Mouse (Mus musculus) CD4-positive, CD25-positive, alpha-beta regulatory T cell, adult 4 months (primary cell): ENCODE results near the gene Tmem41a. TPM values are rescaled to one million over a fixed set of nuclear protein-coding genes. Genes with fewer than 3 reads are reported as not detected.
"Not testable (repeated sequence)": the region's sequence is repeated elsewhere in the genome, so short reads cannot be mapped to it uniquely, and the experiment has no call there.

ENCODE experiments used
- ATAC-seq: one replicate; pipeline ENCODE4 v1.8.0; 2017
- polyA plus RNA-seq, 2 experiments: library from polyadenylated mRNA; unstranded; fragments of 100-300 nt; shearing (Covaris generic); gene quantifications; one replicate each; pipeline ENCODE4 v1.2.1; 2017

Gene Tmem41a
- polyA plus RNA-seq = 1 to 10 TPM; 3.0 to 4.7 TPM

DNA sequence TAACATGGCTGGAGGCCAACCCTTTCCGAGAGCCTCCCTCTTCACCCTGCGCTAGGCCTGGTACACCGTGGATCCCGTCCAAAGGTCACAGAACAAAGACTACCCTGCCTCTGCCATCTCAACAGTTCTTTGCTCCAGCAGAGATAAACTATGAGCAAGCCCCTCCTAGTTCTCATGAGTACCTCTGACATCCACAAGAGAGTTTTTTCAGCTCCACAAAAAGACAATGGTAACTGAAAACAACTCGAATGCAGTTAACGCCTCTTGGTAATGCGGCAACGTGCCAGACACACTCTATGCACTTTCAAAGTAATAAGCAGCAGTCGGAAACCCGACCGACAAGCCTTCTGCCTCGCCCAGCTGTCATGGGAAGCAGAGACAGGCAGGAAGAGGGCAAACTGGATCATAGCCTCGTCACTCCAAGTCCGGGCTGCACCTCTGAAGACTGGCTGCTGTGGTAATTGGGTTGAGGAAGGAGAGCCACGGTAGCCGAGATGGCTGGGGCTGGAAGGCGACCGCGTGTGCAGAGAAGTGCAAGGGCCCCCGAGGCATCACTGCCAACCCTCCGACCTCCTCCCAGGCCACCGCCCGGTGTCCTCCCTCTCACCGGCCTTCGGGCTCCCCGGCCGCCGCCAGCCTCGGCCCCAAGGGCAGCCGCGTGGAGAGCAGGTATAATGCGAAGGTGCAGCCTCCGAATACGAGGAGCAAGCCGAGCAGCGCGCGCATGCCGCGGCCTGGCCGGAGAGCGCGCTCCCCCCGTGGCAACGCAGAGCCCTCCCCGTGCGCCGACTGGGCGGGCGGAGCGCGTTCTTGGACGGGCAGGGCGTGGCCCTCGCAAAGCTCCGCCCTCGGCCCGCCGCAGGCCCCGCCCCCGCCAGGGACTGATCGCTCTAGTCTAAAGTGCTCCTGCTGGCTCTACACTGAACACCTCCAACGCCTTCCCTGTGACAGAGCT is at the start of gene Tmem41a:
TSS of gene Tmem41a (minus strand) at position 792 of the 955 bp plus-strand sequence.
- peak; percentile 96 for ATAC-seq

DNA sequence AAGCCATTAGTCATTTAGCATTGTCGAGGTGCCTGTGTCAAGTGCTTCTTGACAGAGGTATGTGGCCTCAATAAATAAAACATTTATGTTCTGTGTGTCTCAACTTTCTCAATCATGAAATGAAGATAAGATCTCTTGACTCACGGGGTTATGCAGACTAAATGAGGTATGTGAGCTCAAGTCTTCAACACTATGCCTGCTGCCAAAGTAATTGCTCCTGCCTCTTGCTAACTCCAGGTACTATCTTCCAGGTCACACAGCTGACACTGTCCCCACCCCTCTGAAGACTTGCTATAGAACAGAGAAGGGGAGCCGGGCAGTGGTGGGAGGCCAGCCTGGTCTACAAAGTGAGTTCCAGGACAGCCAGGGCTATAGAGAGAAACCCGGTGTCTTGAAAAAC is 49.0 kb upstream of the Tmem41a start:
- ATAC-seq = no peak

DNA sequence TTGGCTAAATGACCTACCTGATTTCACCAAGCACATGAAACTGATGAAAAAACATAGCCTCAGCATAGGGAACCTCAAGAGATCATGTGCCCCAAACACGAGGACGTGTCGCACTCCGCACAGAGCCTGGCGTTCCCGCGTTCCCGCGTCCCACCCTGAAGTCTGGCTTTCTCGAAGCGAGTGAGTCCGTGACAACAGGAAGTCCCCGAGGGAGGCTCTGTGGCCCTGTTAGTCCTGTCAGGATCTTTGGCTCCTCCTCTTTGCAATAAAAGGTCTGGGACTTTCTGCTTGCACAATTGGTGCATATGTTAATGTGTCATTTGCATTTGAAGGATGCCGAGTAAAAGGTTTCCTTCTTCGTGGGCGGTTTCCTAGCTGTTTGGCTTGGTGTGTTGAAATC is 48.0 kb upstream of the Tmem41a start, which contains the start of gene Liph:
TSS of gene Liph (minus strand) at position 360 of the 400 bp plus-strand sequence.
- ATAC-seq = peak; percentile 78

DNA sequence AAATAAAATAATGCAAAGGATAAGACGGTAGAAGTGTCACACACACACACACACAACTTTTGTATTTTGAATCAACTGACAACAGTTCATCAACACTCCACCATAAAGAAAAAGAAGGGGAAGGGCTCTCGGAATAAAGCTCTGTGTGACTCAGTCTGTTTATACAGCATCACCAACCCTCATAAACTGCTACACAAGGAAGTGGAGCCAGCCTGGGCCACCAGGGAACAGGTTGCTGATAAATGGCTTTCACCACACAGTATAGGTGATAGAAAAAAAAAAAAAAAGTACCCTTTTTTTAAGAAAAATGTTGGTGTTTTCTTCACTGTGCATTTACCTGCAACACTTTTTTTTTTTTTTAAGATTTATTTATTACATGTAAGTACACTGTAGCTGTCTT is 44.4 kb upstream of the Tmem41a start:
- no peak for ATAC-seq

DNA sequence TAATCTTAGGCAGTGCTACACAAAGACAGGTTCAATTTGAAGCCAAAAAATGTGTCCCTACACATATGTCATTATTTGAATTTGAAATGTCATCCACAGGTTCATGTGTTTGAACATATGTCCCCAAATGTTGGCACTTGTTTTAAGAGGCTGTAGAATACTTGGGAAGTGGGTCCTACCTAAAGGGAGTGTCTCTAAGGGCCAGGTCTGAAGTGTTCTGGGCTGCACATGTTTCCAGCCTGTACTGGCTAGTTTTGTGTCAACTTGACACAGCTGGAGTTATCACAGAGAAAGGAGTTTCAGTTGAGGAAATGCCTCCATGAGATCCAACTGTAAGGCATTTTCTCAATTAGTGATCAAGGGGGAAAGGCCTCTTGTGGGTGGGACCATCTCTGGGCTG is 43.5 kb upstream of the Tmem41a start:
- ATAC-seq = not testable (repeated sequence)

DNA sequence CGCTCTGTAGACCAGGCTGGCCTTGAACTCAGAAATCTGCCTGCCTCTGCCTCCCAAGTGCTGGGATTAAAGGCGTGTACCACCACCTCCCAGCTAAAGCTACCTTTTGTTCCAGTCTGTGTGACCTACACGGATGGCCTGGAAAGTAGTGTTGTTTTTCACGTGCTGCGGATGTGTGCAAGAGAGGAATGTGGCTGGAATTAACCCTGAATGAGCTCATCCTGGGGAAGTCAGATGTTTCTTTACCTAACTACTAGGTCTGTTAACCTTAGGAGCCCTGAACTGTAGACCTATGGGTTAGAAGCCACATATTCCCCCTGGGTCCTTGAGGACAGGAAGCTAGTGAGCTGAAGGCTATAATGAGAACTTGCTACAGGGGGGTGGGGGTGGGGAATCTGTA is 40.6 kb upstream of the Tmem41a start:
- no peak for ATAC-seq

DNA sequence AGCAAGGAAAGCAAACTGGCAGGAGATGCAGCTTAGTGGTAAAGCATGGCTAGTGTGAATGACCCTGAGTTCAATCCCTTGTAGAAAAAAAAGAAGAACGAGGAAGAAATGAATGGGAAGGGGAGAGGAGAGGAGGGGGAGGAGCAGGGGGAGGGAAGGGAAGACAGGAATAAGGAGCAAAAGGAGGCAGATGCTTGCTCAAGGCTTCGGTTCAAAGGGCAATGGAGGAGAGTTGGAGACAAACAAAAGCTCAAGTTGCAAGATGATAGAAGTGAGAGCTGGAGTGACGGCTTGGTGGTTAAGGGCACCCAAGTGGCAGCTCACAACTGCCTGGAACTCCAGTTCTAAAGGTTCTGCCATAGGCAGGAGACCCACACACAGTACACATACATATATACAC is 38.8 kb upstream of the Tmem41a start:
- ATAC-seq = no peak

DNA sequence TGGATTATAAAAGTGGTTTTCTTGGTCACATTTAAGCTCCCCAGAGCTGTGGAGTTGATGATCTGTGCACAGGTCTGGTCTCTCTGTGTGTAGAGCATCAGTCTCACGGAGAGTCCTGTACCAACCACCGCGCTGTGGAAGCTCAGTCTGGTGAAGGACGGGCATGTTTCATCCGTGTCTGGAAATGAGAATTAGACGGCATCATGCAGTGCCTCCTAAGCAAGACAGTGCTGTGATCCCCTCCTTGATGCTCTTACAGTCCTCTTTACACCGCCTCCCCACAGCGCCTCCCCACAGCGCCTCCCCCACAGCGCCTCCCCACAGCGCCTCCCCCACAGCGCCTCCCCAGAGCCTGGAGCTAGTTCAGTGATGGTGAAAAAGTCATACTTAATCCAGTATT is 36.7 kb upstream of the Tmem41a start:
- ATAC-seq = no peak

DNA sequence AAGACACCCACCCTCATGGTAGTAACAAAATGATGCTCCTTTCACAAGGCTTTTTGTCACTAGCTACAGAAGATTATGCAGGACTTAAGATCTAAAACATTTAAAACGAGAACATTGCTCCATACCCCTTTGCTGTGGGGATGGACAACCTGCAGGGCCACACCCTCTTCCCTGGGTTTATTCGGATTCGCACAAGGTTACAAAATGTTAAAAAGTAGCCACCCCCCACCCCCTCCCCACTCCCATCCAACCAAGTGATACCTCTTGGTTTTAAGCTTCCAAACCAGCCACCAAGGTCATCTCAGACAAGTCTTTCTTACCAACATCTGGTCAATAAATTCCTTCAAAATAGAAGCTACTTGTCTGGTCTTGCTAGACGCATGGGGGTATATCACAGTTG is 36.2 kb upstream of the Tmem41a start:
- no peak for ATAC-seq

DNA sequence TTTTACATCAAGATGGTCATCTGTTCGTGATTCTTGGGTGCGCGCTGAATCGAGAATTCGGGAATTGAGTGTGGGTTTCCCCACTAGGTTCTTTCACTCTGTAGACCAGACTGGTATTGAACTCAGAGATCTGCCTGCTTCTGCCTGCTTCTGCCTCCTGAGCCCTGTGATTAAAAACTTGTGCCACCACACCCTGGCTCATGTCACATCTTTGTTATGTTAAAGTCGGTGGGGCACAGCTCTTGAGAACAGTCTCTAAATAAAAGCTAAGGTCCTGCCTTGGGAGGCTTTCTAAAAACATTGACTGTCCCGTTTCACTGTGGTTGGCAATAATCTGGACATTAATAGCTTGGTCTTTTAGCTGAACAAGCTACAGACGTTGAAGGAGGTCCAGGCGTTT is 35.8 kb upstream of the Tmem41a start:
- ATAC-seq = no peak

DNA sequence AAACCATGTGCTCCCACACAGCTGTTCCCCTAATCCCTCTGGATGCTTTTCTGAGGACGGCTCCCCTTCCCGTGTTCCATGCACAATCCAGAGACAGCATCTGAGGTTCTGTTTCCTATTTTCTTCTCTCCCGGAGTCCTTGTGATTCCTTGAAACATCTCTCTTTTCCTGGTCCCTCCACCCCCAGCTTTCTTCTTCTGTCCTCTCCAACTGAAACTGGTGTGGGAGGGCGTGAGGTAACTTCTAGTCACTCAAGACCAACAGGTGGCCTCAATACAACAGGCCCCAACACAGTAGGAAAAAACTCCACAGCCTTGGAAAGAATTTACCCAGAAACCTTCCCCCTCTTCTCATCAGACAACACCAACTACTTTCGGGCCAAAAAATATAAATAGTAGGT is 30.0 kb upstream of the Tmem41a start:
- ATAC-seq = no peak

DNA sequence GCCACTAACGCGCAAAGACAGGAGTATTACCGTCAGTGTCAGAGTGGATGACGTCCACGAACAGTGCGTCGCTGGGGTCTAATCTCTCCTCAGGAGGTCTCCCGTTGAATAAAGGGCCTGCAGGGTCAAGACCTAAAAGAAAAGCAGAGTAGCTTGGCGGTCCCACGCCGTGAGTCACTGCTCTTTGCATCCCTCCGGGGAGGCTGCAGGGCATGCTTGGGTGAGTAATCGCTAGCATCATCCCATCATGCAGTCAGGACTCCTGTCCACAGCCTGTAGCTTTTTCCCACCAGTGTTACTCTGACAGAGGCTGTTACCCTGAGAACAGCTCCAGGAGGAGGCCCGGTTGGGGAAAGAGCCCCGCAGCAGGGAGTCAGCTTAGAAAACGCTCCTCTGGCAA is 28.9 kb upstream of the Tmem41a start:
- ATAC-seq = no peak

DNA sequence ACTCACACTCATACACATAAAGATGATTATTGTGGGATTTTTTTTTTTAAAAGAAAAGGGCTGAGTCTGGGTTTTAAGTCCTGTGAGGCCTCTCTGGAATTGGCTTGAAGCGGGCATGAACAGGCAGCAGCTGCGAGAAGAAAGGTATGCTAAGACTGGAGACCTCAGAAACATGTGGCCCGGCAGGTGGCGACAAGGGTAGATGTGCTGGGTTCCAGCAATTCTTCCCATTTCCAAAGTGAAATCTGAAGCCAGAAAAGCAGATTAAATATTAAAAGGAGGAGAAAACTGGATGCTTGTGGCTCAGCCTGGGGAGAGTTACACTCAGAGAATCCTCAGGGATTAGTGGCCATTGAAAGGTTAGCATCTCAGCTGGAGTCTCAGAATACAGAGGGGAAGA is 24.1 kb upstream of the Tmem41a start:
- ATAC-seq = no peak

DNA sequence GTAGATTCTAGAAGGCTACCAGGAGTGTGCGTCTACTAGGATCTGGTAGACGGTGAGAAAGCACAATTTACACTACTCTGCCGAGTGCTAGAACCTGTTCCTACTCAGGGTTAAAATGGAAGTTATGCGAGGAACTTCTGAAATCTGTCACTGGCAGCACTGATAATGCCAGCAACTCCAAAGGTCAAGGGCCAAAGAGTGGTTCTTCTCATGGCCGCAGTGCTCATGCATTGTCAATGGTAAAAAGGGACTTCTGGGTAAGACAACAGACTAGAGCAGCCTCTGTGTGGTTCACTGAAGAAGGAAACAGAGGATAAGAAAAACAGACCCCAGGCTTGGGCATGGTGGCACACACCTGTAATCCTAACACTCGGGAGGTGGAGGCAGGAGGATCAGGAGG is 23.2 kb upstream of the Tmem41a start:
- no peak for ATAC-seq

DNA sequence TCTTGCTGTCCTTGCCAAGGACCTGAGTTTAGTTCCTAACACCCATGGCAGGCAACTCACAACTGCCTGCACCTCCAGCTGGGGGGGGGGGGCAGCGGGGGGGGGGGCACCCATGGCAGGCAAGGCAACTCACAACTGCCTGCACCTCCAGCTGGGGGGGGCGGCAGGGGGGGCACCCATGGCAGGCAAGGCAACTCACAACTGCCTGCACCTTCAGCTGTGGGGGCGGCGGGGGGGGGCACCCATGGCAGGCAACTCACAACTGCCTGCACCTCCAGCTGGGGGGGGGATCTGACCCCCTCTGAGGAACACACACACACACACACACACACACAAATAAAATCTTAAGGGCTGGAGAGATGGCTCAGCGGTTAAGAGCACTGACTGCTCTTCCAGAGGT is 22.5 kb upstream of the Tmem41a start:
- ATAC-seq = no peak

DNA sequence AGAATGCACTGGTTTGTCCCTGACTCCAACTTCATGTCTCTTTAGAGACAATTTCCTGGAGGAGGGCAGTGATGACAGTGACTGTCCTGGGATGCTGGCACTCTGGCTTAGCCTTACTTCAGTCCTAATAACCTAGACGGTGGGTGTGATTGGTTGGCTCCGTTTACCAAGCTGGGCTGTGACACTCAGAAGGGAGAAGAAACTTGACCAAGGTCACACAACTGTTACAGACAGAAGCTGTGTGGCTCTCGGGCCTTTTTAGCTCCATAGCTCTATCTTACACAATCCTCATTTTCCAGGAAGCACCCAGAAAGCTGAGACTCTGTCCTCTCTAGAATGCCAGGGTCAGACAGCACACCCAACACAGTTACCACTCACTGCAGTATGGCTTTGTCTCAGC is 18.2 kb upstream of the Tmem41a start:
- ATAC-seq = no peak

DNA sequence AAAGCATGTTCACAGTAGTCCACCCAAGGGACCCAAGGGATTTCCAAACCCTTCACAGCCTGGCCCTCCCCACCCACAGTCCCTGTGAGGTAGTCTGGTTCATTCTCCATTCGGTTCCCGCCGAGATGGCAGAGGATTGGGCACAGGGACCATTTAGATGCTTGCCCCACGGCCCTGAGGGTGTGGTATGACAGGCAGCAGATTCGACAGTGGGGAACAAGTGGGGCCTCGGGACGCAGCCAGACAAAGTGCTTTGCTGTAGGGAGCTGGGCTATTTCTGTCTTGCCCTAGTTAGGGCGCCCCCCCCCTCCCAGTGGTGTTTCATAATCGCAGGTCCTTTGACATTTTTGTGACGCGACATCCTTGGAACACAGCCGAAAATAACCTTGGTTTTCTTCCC is 8.2 kb upstream of the Tmem41a start:
- ATAC-seq = no peak

DNA sequence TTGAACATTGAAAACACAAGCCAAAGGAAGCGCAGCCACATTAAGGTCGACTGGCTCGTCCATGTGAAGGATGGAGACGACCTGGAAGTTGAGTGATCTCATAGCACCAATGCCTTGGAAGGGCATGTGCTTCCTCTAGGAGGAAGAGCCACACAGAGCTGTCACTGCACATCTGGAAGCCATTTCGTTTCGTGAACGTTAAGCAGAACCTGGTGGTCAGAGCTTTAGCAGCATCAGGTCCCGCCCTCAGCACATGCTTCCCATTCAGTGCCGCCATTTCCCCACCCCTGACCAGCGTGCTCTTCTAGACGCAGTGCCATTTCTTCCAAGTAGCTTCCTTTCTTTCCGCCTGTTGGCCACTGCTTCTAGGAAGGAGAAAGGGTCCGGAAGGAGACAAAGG is 18.9 kb downstream of the Tmem41a start:
- no peak for ATAC-seq

DNA sequence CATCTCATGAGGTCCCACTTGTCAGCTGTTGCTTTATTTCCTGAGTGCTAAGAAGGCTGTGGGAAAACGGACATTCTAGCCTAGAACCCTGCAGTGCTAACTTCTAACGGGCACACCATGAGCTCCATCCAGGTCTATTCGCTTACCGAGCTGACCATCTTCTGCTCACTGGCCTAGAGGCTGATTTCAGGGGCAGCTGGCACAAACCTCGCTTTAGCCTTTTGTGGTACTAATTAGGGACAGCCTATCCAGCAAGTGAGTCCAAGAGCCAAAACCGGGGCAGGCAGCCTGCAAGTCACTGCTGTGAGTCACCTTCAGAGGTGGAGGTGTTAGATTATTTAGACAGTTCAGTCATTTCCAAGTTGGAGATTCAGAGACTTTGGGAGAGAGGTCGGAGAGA is 30.7 kb downstream of the Tmem41a start:
- no peak for ATAC-seq

DNA sequence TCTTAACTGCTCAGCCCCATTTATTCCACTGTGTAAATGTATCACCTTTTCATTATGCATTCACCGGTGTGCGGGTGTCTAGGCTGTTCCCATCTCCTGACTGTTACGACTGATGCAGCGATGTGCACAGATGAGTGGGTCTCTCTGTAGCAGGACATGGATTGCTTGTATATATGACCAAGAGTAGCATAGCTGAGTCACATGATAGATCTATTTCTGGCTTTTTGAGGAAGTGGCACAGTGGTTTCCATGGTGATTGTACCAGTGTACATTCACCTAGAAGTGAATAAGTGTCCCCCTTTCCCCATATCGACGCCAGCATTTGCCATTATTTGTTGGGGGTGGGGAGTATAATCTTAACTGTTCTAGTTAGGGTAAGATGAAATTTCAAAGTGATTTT is 34.0 kb downstream of the Tmem41a start:
- no peak for ATAC-seq

DNA sequence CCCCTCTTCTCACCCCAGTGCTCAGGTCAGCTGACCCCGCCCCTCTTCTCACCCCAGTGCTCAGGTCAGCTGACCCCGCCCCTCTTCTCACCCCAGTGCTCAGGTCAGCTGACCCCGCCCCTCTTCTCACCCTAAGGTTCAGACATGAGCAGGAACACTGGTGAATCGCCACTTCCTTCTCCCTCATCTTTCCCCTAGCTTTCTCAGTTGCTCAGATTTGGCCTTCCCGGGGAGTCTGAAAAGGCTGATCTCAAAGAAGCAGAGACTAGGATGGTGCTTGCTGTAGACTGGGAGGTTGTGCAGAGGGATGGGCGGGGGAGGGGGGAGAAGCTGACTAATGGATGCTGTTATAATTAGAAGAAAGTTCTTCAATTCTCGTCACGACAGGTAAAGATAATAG is 38.4 kb downstream of the Tmem41a start:
- ATAC-seq = not testable (repeated sequence)

DNA sequence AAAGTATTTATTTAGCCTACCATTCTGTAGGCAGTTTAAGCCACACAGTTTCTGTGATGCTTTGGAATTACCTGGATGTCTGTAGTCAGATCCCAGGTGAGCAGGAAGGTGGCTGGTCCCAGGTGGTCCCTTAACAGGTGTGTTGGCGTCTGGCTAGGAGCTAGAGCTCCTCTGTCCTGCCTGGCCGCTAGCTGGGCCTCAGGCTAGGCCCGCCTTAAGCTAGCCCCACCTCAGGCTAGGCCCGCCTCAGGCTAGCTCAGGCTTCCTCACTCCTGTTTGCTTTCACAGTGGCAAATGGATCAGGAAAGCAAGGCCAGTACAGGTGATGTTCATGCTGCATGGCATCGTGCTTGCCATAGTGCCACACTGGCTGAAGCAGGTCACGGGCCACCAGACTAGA is 40.5 kb downstream of the Tmem41a start:
- no peak for ATAC-seq

DNA sequence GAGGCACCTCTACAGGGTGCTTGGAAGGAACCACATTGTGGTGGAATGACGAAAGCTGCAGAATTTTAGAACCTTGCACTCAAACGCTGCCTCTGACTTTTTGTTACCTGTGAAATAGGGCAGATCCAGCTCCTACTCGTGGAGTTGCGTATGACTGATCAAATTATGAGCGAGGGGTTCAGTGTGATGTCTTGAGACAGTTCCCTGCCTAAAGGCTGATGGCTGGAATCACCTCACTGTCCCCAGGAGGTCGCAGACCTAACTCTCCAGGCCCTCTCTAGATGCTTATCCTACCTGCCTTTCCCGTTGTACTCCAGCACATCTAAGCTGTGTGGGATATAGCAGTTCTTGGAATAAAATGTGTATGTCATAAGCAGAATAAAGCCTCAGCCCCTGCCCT is 41.4 kb downstream of the Tmem41a start:
- no peak for ATAC-seq

DNA sequence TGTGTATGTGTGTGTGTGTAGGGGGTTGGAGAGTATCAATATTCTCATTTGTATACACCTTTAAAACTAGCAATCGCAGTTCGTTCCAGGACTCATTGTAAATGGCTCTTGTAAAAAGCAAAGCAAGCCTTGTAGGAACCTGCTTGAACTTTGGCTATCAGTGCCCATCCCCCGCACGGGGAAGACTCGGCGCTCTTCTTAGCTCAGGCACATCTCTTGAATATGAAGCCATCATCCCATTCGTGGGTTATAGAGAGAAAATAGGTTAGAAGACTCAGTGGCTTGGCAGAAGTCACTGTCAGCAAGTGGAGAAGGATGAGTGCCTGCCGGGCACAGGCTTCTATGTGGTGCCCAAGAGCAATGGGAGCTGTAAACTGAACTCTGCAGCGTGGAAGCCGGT is 42.7 kb downstream of the Tmem41a start:
- no peak for ATAC-seq

DNA sequence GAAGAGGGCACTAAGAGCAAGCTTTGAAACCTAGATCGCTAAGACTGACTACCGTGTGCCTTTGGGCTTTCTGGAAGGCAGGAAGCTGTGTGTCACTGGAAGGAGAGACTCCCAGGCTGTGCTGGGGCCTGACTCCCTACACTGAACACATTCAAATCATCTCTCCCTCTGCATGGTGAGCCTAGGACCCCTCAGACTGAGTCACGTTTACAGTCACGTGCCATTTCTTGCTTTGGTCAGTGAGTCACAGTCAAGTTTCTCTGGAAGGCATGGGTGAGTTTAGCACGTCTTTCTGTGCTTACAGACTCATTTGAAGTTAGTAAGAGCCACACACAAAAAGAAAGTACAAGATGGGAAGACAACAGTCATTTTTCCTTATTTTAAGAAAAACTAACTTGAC is 46.1 kb downstream of the Tmem41a start:
- no peak for ATAC-seq
